Mouse (Mus musculus): ENCODE data around the gene Ubap2. TPM values are rescaled to one million over a fixed set of nuclear protein-coding genes. Genes with fewer than 3 reads are reported as not detected.

Gene Ubap2
- total RNA-seq (2021): 46.3 and 51.4 TPM in 2 replicates
- long read RNA-seq, partial matches to known transcripts: 9 of 14 reads
- long read RNA-seq, other reads (novel, unspliced or antisense): 5 of 14 reads

DNA sequence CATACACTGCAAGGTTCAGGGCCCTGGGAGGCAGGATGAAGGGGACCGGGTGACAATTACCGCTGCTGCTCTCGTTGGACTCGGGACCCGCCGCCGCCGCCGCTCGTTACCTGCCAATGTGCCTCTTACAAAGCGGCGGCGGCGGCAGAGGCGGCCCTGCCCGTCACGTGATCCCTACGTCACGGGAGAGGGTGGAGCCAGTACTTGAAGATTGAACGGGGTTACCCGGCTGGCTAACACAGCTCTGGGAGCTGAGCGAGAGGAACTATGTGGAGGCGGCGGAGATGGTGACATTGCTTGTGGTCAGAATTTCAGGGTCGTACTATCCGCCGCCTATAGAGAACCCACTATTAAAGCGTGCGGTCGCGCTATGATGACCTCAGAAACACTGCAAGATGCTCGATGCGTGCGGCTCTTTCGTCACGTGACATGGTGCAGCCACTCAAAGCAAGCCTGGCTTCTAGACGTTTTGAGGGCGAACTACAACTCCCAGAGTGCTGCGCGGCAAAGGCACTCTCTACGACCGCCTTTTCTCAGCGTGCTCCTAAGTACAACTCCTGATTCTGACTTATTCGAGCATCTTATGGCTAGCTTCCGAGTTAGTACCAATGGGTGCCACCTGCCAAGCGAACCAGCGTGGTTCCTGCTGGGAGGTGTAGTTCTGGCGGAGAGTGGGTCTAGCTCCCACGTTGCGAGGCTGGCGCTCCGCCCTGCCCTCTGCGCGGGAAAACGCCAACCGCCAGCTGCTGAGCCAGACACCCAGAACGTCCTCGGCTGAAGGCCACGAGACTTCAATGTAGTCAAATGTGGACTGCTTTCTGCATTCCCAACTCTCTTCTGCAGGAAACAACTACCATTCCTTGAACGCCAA is at the start of gene Ubap2:
Gene Ubap2 (minus strand): TSS at position 165 of the 871 bp plus-strand sequence.
- DNase-seq: peak; percentile 95

DNA sequence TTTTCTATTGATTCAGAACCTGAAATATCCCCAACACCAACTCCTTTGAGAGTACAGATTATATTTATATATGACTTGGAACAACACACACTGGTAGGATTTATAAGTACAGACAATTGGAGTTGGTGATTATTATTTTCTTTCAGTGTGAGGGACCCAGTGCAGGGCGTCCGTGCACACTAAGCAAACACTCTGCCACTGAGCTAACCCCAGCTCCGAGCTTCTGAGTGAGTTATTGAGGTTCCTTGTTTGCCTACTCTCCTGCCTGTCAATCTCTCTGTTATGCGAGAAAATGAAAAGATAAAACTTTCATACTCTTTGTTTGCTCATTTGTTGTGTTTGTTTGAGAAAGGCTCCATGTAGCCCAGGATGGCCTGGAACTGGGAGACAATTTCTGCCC is 46.0 kb upstream of the Ubap2 start:
- no peak for DNase-seq

DNA sequence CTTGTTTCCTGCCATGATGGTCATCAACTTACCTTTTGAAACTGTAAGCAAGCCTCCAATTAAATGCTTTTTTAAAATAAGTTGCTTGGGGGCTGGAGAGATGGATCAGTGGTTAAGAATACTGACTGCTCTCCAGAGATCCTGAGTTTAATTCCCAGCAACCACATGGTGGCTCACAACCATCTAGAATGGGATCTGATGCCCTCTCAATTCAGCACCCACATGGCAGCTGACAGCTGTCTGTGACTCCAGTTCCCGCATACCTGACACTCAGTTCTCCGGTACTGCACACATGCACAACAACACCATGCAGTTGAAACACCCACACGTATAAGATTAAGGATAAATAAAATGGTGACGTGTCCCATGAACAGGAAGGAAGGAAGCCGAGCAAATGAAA is 43.3 kb upstream of the Ubap2 start:
- DNase-seq: no peak

DNA sequence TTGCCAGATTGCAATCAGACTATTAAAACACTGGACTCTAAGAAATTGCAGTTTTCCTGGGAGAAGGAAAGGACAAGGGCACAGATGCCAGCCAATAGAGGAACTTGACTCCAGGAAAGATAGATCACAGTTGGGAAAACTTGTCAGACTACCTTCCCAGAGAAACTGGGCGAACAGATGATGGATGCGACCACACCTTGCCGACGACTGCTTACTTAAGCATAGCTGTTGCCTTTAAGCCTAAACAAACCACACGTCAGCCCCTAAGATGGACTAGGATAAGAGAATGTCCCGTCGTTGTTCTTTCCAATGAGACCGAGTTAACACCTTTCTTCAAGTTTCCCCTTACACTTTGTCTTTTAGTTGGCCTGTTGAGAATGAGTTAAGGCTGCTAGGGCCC is 40.2 kb upstream of the Ubap2 start:
- no peak for DNase-seq

DNA sequence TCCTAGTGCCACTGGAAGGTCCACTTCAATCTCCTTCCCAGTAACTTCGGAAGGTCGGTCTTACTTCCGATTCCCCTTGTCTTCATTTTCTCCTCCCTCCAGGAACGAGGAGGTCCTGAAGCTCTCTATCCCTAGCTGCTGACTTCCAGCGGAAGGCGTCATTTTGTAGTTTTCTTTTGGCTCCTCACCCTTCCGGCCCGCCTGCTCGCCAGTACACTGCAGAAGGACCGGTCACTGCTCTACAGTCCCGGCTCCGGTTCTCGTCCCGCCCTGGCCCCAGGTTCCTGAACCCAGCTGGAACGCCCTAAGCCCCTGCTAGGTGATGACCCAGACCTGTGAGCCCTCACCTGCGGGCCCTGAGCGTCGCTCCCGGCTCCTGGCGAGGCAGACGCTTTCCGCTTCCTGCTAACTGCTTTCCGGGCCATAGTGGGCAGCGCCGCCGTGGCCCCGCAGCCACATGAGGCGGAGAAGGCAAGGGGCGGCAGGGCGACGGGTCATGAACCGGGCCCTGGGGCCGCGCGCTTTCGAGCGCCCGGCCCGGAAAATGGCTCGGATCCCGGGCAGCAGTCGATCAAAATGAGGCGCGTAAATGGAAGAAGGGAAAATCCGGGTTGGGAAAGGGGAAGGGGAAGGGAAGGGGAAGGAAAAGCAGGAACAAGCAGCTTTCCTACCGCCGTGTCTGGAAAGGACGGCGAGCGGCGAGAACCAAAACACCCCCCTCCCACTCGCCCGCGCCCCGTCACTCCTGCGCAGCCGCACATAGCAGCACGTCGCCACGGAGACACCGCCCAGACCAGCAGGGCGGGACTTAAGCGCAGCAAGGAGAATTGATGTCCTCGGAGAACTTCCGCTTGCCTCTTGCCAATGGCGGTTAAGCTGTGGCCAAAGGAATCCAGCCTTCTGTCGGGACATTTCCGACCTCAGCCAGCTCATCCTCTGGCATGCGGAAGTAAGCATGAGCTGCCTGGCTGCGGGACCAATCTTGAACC is 39.5 kb upstream of the Ubap2 start, which contains the start of gene Dcaf12:
Gene Dcaf12 (minus strand): TSS at position 749 of the 989 bp plus-strand sequence.
- DNase-seq: peak; percentile 95

DNA sequence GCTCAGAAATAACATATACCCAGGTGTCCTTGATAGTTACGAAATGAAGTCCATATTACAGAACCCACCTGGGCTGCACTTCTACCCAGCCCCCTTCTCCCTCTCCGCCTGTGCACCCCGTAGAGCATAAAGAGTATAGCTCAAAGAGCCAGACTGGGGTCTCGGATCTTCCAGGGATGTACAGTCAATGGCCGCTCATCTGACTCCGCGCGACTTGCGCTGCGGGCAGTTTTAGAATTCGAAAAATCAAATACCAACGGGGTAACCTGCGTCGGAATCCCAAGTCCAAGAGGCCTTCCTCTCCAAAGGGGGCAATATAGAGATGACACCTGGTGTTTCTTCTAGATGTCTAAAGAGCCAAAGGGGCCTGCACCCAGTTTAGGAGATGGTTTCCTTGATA is 38.8 kb upstream of the Ubap2 start:
- no peak for DNase-seq

DNA sequence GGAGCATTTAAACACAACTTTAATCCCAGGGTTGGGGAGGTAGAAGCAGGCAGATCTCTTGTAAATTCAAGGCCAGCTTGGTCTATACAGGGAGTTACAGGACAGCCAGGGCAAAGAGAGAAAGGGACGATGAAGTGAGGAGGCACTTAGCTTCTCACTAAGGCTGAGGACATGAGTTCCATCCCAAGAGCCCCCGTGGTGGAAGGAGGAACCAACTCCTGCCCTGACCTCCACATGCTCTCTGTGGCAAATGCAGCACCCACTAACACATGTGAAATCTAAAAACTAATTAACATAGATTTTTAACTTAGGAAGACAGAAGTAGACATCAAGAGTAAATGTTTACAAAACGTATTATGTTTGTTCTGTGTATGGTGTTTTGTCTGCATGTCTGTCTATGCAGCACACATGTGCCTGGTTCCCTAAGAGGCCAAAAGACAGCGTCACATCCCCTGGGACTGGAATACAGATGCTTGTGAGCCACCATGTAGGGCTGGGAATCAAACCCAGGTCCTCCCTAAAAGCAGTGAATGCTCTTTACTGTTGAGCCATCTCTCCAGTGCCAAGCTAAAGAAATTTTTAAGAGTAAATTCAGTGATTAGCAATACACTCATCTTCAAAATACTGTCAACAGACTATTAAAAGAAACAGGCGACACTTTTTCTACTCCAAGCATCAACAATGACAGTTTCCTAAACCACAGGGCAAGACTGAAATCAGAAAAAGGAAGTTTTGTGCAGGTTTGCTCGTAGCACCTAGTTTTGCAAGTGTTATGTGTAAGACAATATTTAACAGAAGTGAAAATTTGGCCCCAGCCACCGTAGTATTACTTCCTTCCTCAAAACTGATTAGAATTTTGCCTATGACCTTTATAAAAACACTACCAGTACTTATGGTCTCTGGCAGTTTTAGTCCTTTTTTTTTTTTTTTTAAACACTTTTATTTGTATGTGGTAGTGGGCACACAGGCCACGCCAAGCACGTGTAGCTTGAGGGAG is 35.9 kb upstream of the Ubap2 start:
- no peak for DNase-seq

DNA sequence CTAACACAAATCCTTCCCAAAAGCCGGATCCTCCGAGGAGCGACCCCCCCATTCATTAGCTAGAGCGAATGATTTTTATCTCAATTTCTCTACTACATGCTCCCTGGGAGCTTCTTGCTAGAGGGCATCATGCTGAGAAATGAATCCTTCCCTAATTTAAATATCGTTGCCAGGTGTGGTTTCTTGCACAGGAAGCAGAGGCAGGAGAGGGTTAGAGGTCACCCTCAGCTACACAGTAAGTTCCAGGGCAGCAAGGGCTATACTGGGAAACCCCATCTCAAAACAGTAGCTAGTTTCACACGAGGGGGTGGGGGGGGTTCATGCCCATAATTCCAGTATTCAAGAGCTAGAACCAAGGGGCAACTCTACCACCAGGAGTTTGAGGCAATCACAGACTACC is 32.5 kb upstream of the Ubap2 start:
- no peak for DNase-seq

DNA sequence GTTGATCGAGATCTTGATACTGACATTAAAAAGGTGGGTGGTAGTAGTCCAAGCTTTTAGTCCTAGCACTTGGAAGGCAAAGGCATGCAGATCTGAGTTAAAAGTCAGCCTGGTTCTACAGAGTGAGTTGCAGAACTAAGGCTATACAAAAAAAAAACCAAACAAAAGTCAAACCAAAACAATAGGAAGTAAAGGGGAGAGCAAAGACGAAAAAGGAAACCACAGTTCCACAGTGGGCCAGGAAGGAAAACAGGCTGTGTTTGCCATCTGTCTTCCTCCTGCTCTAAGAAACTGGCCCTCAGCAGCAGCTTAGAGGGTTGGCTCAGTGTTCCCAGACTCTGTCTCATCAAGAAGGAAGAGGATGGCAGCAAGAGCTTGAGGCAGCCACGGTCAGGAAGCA is 29.4 kb upstream of the Ubap2 start:
- DNase-seq: no peak

DNA sequence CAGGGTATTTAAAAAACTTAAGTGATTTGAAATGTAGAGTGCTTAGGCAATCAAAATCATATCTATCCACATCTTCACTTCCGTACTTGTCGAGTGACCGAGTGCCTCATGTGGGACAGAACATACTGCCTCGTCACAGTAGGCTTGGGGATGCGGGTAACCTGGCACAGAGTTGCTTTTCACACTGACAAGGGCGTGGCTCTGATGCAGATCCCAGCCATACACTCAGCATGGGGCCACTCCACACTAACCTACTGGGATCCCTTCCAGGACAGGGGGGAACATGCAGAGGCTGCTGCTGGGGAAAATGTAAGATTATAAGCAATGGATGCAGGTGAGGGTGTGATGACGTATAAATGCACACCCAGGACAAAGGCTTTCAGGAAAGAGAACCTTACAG is 28.7 kb upstream of the Ubap2 start:
- no peak for DNase-seq

DNA sequence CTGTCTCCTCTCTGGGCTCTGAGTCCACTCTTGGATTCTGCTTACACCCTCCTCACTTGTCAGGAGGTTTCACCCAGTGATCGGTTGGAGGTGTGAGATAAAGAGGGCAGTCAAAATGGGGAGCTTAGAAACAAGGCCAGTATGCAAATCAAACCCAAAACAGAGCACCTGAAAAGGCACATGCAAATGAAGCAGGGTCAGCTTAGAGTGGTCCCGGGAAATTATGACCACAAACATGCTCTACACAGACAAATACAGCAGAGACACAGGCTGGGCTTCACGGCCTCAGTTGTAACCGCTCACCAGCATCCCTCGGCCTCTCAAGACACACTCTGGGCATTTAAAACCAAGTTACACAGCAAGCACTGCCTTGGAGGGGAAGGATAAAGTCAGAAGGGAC is 24.0 kb upstream of the Ubap2 start:
- no peak for DNase-seq

DNA sequence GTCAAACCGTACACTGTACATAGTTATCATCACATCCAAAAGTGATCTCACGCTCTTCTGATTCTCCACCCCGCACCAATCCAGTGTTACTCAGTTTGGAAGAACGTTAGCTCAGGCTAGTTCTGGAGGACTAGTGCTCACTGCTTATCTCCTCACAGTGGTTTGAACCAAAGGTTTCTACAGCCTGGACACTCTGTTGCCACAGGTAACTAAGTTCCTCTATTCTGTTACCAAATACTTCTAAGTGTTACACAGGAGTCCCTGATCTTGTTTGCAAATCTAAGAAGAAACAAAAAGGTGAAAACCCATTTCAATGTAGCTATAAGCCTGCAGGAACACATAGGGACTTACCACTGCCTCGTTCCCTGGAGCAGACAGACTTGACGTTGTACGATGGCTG is 21.0 kb upstream of the Ubap2 start:
- no peak for DNase-seq

DNA sequence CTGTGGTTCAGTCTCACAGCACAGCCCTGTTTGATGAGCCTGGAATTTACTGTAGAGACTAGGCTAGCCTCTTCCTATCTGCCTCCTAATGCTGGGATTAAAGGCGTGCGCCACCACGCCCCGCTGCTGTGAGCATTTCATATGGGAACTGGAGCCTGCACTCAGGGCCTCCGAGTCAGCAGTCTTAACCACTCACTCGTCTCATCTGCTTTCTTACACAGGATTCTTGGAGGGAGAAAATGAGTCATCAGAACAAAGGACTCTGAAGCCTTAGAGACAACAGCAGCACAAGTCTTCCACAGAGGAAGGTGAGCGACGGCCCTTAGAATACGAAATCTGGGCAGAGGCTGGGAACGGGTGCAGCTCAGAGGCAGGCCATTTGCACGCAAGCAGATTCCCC is 20.6 kb upstream of the Ubap2 start:
- no peak for DNase-seq

DNA sequence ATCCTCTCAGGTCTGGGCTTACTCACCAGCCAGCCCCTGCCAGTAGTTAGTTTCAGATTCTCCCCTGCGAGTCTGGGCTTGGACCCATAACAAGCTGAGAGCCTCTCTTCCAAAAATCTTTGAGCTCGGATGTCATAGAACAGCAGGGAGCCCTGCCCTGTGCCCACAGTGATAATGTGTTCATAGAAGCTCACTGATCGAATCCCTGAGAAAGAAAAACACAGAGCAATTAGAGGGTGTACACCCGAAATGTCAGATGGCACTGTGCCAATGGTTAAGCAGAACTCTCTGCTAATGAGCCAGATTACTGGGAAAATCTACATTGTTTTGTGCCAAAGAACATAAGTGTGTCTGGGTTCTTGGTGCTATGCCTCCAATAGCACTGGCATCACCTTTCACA is 19.0 kb upstream of the Ubap2 start:
- DNase-seq: no peak

DNA sequence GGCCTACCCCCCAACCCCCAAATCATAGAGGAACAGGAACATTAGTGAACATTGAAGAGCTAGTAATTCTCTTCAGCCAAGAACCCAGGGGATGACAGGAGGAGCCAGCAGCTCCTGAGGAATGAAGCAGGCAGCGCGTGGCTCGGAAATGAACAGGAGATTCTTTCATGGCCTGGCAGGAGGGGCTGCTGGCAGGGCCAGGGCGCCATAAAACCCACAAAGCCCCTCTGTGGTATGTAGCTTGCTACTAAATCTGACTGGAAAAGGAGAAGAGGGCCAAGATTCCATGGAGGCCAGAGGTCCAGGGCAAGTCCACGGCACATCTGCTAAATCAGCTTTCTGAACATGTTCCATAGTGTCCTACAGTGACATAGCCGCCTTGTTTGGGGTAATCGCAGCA is 14.9 kb upstream of the Ubap2 start:
- no peak for DNase-seq

DNA sequence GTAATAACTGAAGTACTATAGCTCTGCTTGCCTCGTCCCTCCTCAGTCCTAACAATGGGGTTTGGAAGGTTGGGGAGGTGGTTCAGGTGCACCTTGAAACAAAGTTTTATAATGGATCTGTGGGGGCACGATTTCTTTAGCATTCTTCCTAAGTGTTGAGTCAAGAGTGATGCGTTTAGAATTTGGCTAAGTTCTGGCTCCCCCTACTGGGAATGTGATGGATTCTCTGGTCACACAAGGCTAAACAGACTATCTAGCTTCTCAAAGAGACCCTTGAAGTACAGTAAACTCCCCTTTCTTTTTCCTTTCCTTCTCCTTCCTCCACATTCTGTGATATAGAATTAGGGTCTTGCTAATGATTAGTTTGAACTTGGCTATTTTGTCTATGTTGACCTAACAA is 11.5 kb upstream of the Ubap2 start:
- DNase-seq: no peak

DNA sequence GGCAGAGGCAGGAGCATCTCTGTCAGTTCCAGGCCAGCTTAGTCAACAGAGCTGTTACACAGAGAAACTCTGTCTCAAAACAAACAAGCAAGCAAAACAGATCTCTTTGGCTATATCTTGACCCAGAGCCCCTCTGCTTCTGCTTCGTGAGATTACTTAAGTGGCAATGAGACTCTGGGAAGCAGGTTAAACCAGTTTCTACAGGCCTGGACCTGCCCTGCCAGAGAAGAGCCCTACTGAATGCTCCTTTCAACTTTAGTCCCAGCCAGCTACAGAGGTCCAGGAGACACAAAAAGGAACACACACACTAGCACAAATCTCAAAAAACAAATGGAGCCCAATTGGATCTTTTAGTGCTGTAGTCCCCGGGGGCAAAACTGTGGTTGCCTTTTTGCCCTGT is 9.1 kb upstream of the Ubap2 start:
- no peak for DNase-seq

DNA sequence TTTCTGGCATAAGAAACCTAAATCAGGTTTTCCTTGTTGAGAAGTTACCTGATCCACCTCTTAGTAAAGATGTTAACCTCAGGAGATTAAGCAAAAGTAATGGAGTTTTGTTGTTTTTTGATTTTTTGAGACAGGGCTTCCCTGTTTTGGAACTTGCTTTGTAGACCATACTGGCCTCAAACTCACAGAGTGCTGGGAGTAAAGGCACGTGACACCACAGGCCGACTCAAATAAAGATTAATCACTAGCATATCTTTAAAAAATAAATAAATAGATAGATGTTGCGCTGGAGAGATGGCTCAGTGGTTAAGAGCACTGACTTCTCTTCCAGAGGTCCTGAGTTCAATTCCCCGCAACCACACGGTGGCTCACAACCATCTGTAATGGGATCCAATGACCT is 983 bp upstream of the Ubap2 start:
- no peak for DNase-seq

DNA sequence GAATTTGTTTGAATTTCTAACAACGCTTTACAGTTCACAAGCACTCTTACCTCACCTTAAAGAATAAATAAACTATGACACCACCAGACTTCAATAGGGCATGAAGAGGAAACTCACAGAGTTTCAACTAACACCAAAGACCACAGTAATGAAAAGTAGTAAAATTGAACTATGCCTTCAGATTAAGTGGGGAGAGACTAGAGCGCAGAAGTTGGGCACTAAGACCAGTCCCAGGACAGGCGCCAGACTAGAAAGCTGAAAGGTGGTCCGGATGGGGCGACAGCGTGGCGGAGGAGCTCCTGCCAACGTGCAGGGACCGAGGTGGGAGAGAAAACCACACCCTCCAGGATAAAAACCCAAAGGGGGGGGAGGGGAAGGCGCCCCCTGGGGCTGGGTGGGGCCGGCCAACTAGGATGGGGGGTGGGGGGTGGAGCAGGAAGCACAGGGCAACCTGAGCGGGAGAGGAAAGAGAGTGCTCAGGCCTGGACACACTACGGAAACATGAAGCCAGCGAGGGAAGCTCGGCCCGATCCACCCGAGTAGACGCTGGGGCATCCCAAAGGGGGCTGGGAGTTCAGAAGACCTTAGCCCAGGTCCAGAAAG is 466 bp downstream of the Ubap2 start:
- peak; percentile 7 for DNase-seq

DNA sequence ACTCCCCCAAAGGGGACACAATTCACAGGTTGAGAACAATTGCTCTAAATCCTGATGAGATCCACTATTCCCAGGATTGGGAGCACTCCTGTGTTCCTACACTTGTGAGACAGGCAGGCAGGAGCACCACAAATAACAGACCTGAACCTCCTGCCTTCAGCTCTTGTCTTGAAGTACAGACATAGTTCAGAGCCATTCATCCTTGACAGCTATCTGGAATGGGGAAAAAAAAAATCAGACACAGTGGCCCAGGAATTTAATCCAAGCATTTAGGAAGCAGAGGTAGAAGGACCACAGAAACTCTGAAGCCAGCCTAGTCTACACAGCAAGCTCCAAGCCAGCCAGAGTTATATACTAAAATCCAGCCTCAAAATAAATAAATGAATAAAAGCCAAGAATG is 6.8 kb downstream of the Ubap2 start:
- DNase-seq: no peak

DNA sequence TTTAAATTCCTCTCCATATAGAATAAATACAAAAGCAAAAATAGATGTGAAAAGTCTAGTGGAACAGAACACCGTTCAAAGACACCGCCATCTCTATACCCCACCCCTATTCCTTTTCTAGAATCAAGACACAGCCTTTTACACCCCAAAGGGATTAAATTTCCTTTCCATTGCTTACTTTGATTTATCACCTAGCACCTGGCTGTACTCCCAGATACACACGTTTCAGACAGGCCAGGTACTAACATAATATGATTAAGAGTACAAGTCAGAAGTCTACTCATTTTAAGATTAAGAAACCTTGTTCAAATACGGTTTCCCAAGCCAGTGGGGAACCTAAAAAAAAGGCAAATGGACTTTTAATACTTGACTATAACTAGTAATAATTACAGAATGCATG is 8.6 kb downstream of the Ubap2 start:
- DNase-seq: no peak

Data from adrenal gland, postnatal 25 days (tissue).